Mouse (Mus musculus): ENCODE measurements at regions not wholly inside any gene's neighbourhood (a gene's known extent, or its start where the extent isn't known, plus 50 kb on each side); places are given as distances from the start of the nearest gene placed in this dataset.

DNA sequence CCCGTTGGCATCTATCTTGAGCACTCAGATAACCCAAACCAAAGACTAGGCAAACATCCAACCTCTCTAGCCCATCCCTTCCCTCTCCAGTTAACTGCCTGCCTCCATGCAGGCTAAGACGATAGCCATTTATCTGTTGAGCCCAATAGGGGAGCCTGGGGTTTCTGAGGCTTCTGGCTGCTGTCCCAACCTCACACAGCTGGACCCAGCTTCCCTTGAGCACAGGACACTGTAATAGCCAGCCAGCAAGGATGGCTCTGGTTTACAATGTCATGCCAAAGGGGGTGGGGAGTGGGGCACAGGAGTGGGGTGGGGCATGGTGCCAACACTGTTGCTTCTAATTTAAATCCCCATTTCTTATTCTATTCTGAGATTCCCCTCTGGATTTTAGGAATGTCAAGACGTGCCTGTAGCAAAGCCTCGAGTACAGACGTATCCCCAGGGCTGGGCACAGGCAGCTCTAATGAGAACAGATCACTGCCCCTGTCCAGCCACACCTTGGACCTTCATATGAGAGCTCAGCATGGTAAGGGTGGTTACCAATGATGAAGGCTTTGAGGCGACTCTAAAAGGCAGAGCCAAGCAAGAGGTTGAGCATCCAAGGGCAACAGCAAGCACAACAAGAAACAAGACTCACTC lies 152.0 kb downstream of the Auh start:
- TF ChIP-seq POLR2A (IDR thresholded peaks at IDR 0.05; ENCODE audit: low read depth, low read length) (no peak), CTCF (IDR thresholded peaks at IDR 0.05; ENCODE audit: borderline replicate concordance, insufficient read depth, low read length) (no peak)

All from embryonic fibroblast, embryonic 13.5 days (primary cell).